Mouse (Mus musculus): ENCODE data around the gene Cwf19l1.

GRCm38 (mm10) chr19:44110356-44110755, 25.3 kb downstream of the Cwf19l1 start:
- TF ChIP-seq GATA1 (IDR thresholded peaks at IDR 0.05; ENCODE audit: low read length) (no peak), TAL1 (IDR thresholded peaks at IDR 0.05; ENCODE audit: low read length) (no peak)
